Mouse (Mus musculus) liver, embryonic 14.5 days (tissue): Measurements from ENCODE around the gene Lrg1. TPM values are rescaled to one million over a fixed set of nuclear protein-coding genes. Genes with fewer than 3 reads are reported as not detected.

ENCODE experiments used
- ATAC-seq: fragments of 200-750 bp; cut with Nextera tagmentation; 2 replicates; pipeline ENCODE4 v1.8.0; 2017; ENCODE audit warnings: moderate number of reproducible peaks, mild to moderate bottlenecking, moderate library complexity; ENCODE audit not compliant: insufficient read depth
- DNase-seq, 3 experiments: peaks; one replicate each; pipeline ENCODE4 v3.0.0-alpha.2; 2012 to 2013; ENCODE audit warnings: low read depth in 3 of 3, low spot score in 3 of 3
- H3K27ac ChIP-seq: fragments of 300-500 bp; sonication (generic); 2 replicates; pipeline ENCODE4 v1.5.1; 2014; ENCODE audit warnings: moderate library complexity, mild to moderate bottlenecking, control low read depth, inconsistent platforms
- H3K27me3 ChIP-seq: fragments of 300-500 bp; sonication (generic); 2 replicates; pipeline ENCODE4 v1.6.1; 2014; ENCODE audit warnings: mild to moderate bottlenecking, low read length, moderate library complexity; ENCODE audit not compliant: control insufficient read depth, insufficient read depth
- H3K36me3 ChIP-seq: fragments of 300-500 bp; sonication (generic); replicated peaks from 2 replicates; pipeline ENCODE4 v1.6.1; 2014; ENCODE audit warnings: low read depth; ENCODE audit not compliant: control insufficient read depth, insufficient read depth
- H3K4me1 ChIP-seq, 2 experiments: fragments of 200-500 bp in 1 of 2; fragments of 300-500 bp in 1 of 2; sonication (generic) in 1 of 2; replicated peaks; 2 replicates each; pipeline ENCODE4 v1.6.1; 2012 to 2014; ENCODE audit warnings: antibody characterized with exemption in 1 of 2, inconsistent platforms in 1 of 2, low read length in 1 of 2; ENCODE audit not compliant: control insufficient read depth in 2 of 2, insufficient read depth in 2 of 2
- H3K4me2 ChIP-seq: fragments of 300-500 bp; sonication (generic); 2 replicates; pipeline ENCODE4 v1.6.1; 2014; ENCODE audit warnings: low read depth, mild to moderate bottlenecking, control low read depth, moderate library complexity
- H3K4me3 ChIP-seq, 2 experiments: fragments of 200-500 bp in 1 of 2; fragments of 300-500 bp in 1 of 2; sonication (generic) in 1 of 2; 2 replicates each; pipeline ENCODE4 v1.5.1; 2012 to 2014; ENCODE audit warnings: low read depth in 2 of 2, low read length in 2 of 2, mild to moderate bottlenecking in 2 of 2, control low read depth in 1 of 2, inconsistent platforms in 1 of 2, moderate library complexity in 1 of 2; ENCODE audit not compliant: insufficient read depth in 1 of 2
- H3K9ac ChIP-seq: fragments of 300-500 bp; sonication (generic); replicated peaks from 2 replicates; pipeline ENCODE4 v1.6.1; 2014; ENCODE audit warnings: mild to moderate bottlenecking, control low read depth, moderate library complexity
- H3K9me3 ChIP-seq: fragments of 300-500 bp; sonication (generic); 2 replicates; pipeline ENCODE4 v1.6.1; 2016; ENCODE audit warnings: low read length, mixed read lengths; ENCODE audit not compliant: control insufficient read depth
- CTCF ChIP-seq: IDR thresholded peaks from 2 replicates; pipeline ENCODE4 v1.5.1; 2016; ENCODE audit warnings: antibody characterized with exemption, low read depth, control low read depth
- EP300 ChIP-seq: IDR thresholded peaks from 2 replicates; pipeline ENCODE4 v1.6.1; 2016; ENCODE audit warnings: antibody characterized with exemption, low read depth
- WGBS: fragments of 180-500 bp; shearing (Covaris S2); extraction: QIAGEN DNeasy Blood & Tissue Kit; methylation state at CpG from one replicate; pipeline ENCODE4 v1.1.7; 2014; ENCODE audit not compliant: insufficient replicate concordance; 5-methylcytosine and 5-hydroxymethylcytosine counted together
- polyA plus RNA-seq, 2 experiments: library from polyadenylated mRNA; depleted of rRNA in 1 of 2; stranded (reverse) in 1 of 2; unstranded in 1 of 2; fragments of >200 nt; fragmentation: Nextera tagmentation in 1 of 2; extraction: Ambion mirVana in 1 of 2; gene quantifications; 2 replicates each; pipeline versions ENCODE4 v1.2.1 to v1.2.3; 2012 to 2014

The Lrg1 gene
- polyA plus RNA-seq, 2 experiments, result 0.09 to 0.67 TPM

DNA sequence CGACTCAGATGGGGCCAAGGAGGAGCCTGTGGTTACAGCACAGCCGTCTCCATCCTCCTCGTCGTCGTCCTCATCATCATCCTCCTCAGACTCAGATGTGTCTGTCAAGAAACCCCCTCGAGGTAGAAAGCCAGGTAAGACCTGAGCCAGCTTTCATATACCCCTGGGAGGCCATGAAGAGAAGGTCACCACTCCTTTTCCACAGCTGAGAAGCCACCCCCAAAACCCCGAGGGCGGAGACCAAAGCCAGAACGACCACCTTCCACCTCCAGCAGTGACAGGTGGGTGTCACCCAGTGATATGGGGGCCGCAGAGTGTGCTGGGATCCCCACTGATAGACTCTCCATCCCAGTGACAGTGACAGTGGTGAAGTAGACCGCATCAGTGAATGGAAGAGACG lies 24.9 kb downstream of the Lrg1 start:
- 78% methylated on average over 12 of the region's 12 CpGs for WGBS
- peaks cover 21% of the 10 kb centered on the region for H3K36me3 ChIP-seq

DNA sequence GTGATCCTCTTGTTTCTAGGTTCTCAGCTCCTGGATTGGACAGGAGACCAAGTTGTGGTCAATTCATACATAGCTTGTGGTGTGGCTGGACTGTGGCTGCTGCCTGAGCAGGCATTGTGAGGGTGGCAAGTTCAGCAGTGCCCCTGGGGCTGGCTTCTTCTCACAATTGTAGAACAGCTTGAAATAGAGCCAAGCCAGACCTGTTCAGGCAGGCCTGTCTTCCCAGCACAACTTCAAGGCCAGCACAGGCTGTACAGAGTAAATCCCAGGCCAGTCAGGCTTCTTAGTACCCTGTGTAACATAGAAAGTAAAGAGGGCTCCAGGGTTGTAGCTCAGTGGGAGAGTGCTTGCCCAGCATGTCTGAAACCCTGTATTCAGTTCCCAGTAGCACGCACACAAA lies 29.0 kb downstream of the Lrg1 start:
- Histone ChIP-seq H3K4me2 (no peak overlapping the region), H3K9me3 (no peaks in the 10 kb centered on the region), H3K27me3 (no peaks in the 10 kb centered on the region), H3K4me1 (no peaks in the 10 kb centered on the region), H3K36me3 (peaks cover 14% of the 10 kb centered on the region), H3K4me3 (no peak overlapping the region), H3K9ac (no peak overlapping the region), H3K27ac (no peak overlapping the region)
- DNase-seq (no peak), ATAC-seq (no peak)
- WGBS, result 84% methylated on average over 1 of the region's 1 CpGs
- TF ChIP-seq CTCF (no peak), EP300 (no peak)

More for the DNA sequence above, 24.9 kb downstream of the Lrg1 start:
- no peak for DNase-seq
- Histone ChIP-seq H3K9me3 (no peaks in the 10 kb centered on the region), H3K4me3 (no peak overlapping the region), H3K4me1 (no peaks in the 10 kb centered on the region), H3K27ac (no peak overlapping the region), H3K27me3 (no peaks in the 10 kb centered on the region), H3K9ac (no peak overlapping the region), H3K4me2 (no peak overlapping the region)
- ATAC-seq, result no peak
- TF ChIP-seq EP300 (no peak), CTCF (no peak)

DNA sequence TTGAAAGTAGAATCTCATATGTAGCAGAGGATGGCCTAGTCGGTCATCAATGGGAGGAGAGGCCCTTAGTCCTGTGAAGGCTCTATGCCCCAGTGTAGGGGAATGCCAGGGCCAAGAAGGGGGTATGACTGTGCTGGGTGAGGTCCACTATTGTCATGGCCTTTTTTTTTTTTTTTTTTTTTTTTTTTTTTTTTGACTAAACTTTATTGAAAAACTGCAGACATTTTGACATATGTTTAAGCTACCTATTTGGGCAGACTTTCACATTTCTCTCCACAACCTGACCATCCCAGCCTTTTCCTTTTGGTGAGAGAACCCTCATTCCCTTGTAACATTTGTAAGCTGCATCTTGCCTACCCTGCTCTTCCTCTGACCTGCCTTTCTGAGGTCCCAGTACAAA lies 29.5 kb downstream of the Lrg1 start:
- peaks cover 11% of the 10 kb centered on the region for H3K36me3 ChIP-seq
- ATAC-seq (no peak), DNase-seq (no peak)
- H3K27ac ChIP-seq, result no peak overlapping the region
- no peaks in the 10 kb centered on the region for H3K27me3 ChIP-seq
- H3K4me2 ChIP-seq, result no peak overlapping the region
- H3K4me1 ChIP-seq, result no peaks in the 10 kb centered on the region
- WGBS, result 57% methylated on average over 1 of the region's 1 CpGs
- no peak overlapping the region for H3K4me3 ChIP-seq
- no peak for TF ChIP-seq CTCF
- no peak for TF ChIP-seq EP300
- no peaks in the 10 kb centered on the region for H3K9me3 ChIP-seq
- H3K9ac ChIP-seq, result no peak overlapping the region

DNA sequence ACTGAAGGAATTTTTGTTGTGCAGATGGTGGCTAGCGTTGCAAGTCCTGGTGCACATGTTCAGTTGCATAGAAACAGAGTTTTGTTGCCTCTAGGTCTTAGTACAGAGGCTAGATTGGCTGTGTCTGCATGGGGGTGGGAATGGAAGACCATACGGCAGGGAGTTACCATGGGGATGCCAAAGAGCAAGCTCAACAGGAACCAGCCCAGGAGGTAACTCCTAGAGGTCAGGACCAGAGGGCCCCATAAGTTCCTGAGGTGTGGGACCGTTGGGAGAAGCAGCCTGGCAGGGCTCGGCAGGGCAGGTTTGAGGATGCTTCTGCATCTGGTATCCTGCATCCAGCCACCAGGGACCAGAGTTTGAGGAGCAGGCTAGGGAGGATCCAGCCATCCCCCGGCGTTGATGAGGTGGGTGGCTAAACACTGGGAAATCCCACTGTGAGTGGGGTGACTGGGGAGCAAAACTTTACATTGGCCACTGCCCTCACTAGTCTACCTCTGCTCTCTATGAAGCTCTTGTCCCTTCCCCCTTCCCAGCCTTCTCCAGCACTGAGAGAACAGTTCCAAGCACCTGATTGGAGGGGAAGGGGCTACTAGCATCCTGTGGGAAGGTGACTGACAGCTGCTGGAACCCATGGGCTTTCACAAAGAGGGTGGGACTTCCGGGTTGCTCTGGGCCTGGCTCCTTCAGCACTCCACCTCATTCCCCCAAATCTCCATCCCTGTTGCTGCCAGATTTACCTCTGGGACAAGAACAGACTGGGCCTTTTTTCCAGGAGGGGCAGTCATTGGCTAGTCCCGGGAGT lies 40.8 kb downstream of the Lrg1 start:
- TF ChIP-seq CTCF (no peak), EP300 (no peak)
- Histone ChIP-seq H3K36me3 (peaks cover 14% of the 10 kb centered on the region), H3K4me2 (peak overlapping the region; percentile 84), H3K4me3 (peak overlapping the region; percentile 82 to 85), H3K27me3 (no peaks in the 10 kb centered on the region), H3K9ac (peak overlapping the region; percentile 81), H3K4me1 (peaks cover 12% of the 10 kb centered on the region in 2 experiments), H3K27ac (no peak overlapping the region), H3K9me3 (no peaks in the 10 kb centered on the region)
- ATAC-seq, result no peak
- WGBS, result 24% methylated on average over 8 of the region's 8 CpGs
- DNase-seq, result no peak

DNA sequence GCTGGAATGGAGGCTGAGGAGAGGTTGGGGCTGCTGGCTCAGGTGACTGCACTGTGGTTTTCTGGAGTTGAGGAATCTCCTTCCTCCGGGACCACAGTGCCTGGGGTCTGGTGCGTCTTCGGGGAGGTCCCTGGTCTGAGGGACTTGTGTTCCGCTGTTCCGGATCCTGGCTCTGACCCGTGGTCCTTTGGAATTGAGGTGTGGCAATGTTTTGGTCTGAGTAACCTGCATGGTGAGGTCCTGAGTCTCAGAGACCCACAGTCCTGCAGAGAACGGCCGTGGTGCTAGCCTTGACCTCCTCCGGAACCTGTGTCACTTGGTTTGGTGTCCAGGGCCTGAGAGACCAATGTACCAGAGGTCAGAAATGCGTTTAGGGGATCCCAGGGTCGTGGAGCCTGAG lies 41.9 kb downstream of the Lrg1 start:
- H3K9me3 ChIP-seq, result no peaks in the 10 kb centered on the region
- TF ChIP-seq CTCF (no peak), EP300 (no peak)
- under 1% methylated on average over 11 of the region's 11 CpGs for WGBS
- ATAC-seq, result no peak
- no peaks in the 10 kb centered on the region for H3K27me3 ChIP-seq
- H3K27ac ChIP-seq, result peak overlapping the region; percentile 48
- H3K4me2 ChIP-seq, result peak overlapping the region; percentile 84
- peak overlapping the region; percentile 82 to 85 for H3K4me3 ChIP-seq
- H3K9ac ChIP-seq, result peak overlapping the region; percentile 81
- peaks cover 9% of the 10 kb centered on the region for H3K36me3 ChIP-seq
- no peak for DNase-seq
- H3K4me1 ChIP-seq, result peaks cover 18 to 19% of the 10 kb centered on the region in 2 experiments
